Mouse (Mus musculus): ENCODE measurements around the gene Gm26558. TPM values are rescaled to one million over a fixed set of nuclear protein-coding genes. Genes with fewer than 3 reads are reported as not detected.

Gene Gm26558
- 0.47 and 0.58 TPM in 2 replicates for total RNA-seq (2014; rRNA removed)
- polyA plus RNA-seq (2015; fragmentation: Nextera tagmentation; extraction: Ambion mirVana), result 3.4 and 4.8 TPM in 2 replicates

DNA sequence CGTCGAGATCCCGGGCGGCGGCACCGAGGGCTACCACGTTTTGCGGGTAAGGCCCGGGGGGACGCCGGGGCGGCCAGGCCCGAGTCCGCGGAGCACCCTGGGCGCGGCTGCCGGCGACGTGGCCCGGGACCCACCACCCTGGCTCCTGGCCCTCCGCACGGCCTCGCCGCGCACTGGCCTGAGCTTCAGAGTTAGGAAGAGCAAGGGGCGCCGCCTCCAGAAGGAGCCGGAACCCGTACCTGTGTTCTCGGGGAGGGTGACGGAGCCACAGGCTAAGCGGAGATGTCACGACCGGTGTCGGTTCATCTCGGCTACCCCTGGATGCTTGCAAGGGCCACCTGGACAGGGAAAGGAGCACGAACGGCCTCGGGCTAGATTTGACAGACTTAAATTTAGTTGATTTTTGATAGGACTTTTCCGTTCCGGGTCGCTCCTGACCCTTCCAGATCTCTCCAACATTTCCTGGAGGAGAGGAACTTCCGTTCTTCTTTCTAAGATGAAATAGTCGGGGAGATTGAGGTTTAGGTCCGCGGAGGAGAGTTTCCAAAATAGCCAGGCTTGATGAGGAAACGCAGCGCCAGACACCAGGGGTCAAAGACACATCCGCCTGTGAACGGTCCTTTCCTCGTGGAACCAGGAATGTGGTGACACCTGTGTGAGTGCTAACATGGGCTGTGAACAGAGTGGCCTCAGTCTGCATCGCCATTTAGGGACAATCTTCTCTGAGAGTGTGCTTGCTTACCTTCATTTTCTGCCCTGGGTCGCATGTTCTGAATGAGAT is at the start of gene Gm26558:
Gene Gm26558, minus strand, starts transcription at position 394 of the 781 bp plus-strand sequence.
- H3K27me3 ChIP-seq (ENCODE audit: insufficient read depth, low read length), result no peaks in the 10 kb centered on the region
- H3K9ac ChIP-seq (replicated peaks; ENCODE audit: low read length), result peak within 1 kb of the TSS; percentile 95
- H3K9me3 ChIP-seq (ENCODE audit: low read length), result no peaks in the 10 kb centered on the region
- no peak for TF ChIP-seq CTCF (IDR thresholded peaks at IDR 0.05; ENCODE audit: low read depth)
- under 1% methylated on average over 48 of the region's 54 CpGs for WGBS
- peak within 1 kb of the TSS; percentile 91 for H3K4me3 ChIP-seq (ENCODE audit: low read length)
- H3K27ac ChIP-seq, result peak within 1 kb of the TSS; percentile 92
- H3K4me1 ChIP-seq (ENCODE audit: insufficient read depth, low read length), result 0 out of 2 replicates have a peak, but pooled peaks cover 12% of the 10 kb centered on the region
- H3K36me3 ChIP-seq (ENCODE audit: insufficient read depth, low read length), result no peaks in the 10 kb centered on the region
- peak within 1 kb of the TSS; percentile 92 for H3K4me2 ChIP-seq (ENCODE audit: low read depth, low read length)
- ATAC-seq (peak; percentile 81), DNase-seq (ENCODE audit: low spot score) (no peak)

DNA sequence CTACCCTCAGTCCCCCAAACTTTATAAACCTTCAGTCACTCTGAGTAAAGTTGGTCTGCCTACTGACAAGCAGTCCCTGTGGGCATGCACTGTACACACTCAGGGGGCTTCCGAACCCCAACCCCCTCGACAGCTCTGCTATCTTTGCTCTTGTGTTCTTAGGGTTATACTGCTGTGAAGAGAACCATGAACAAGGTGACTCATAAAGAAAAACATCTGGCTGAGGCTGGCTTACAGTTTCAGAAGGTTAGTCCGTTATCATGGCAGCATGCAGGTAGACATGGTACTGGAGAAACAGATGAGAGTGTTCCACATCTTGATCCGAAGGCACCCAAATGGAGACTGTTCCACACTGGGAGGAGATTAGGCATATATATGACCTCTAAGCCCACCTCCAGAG is 49.0 kb upstream of the Gm26558 start:
- Histone ChIP-seq H3K36me3 (ENCODE audit: insufficient read depth, low read length) (peaks cover 35% of the 10 kb centered on the region), H3K4me1 (ENCODE audit: insufficient read depth, low read length) (no peaks in the 10 kb centered on the region), H3K4me3 (ENCODE audit: low read length) (no peak overlapping the region), H3K27ac (no peak overlapping the region), H3K27me3 (ENCODE audit: insufficient read depth, low read length) (no peaks in the 10 kb centered on the region), H3K9me3 (ENCODE audit: low read length) (no peaks in the 10 kb centered on the region), H3K9ac (replicated peaks; ENCODE audit: low read length) (no peak overlapping the region), H3K4me2 (ENCODE audit: low read depth, low read length) (no peak overlapping the region)
- DNase-seq (ENCODE audit: low spot score) (no peak), ATAC-seq (no peak)
- 95% methylated on average over 4 of the region's 4 CpGs for WGBS
- TF ChIP-seq CTCF (IDR thresholded peaks at IDR 0.05; ENCODE audit: low read depth), result no peak

DNA sequence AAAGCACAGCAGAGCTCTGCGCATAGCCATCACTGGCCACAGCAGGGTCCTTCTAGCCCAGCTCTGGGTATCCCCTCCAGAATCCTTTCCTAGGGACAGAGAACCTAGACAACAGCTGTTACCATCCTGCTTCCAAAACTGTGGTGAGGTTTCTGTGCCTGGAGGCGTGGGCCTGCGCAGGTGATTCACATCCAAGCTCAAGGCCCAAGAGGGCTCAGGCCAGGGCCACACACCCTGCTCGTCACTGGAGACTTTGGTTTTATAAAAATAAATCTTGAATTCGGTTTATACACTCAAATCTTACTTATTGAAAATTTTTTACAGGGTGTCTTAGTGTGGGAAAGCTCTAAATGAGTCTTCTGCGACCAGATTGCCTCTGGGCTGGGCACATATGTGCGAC is 48.3 kb upstream of the Gm26558 start:
- 94% methylated on average over 7 of the region's 7 CpGs for WGBS
- H3K9me3 ChIP-seq (ENCODE audit: low read length), result no peaks in the 10 kb centered on the region
- ATAC-seq (no peak), DNase-seq (ENCODE audit: low spot score) (no peak)
- H3K9ac ChIP-seq (replicated peaks; ENCODE audit: low read length), result no peak overlapping the region
- TF ChIP-seq CTCF (IDR thresholded peaks at IDR 0.05; ENCODE audit: low read depth), result no peak
- H3K27me3 ChIP-seq (ENCODE audit: insufficient read depth, low read length), result no peaks in the 10 kb centered on the region
- H3K36me3 ChIP-seq (ENCODE audit: insufficient read depth, low read length), result peaks cover 29% of the 10 kb centered on the region
- H3K4me2 ChIP-seq (ENCODE audit: low read depth, low read length), result no peak overlapping the region
- no peak overlapping the region for H3K4me3 ChIP-seq (ENCODE audit: low read length)
- H3K4me1 ChIP-seq (ENCODE audit: insufficient read depth, low read length), result 0 out of 2 replicates have a peak, but pooled peaks cover 1% of the 10 kb centered on the region
- no peak overlapping the region for H3K27ac ChIP-seq

DNA sequence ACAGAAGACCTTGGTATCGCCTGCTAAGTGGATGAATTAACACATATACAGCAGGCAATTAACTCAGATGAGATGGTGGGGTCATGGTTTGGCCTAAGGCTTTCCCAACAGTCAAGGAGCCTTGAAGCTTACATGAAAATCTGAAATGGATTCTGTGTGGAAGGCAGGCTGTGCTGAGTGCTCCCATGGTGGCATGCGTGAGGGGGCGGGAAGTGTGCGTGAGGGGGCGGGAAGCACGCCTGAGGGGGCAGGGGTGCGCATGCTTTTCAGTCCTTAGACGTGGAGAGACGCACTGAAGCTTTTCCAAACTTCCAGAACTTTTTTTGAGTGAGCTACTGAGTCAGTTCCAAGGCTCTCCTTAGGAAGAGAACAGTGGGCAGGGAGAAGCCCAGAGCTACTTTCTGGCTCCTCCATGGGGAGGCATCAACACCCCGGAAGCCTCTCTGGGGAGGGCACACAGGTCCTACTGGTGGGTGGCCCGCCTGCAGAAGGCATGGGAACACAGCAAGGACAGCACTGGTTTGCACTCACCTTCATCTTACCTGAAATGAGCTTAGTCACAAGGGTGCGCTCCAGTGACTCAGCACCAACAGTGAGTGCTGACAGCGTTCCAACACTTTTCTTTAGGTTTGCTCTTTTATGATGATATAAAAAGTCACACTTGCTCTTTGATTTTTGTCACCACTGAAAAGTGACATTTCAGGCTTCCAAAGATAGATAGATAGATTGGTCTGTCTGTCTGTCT is 47.2 kb upstream of the Gm26558 start:
- Histone ChIP-seq H3K36me3 (ENCODE audit: insufficient read depth, low read length) (peaks cover 27% of the 10 kb centered on the region), H3K4me3 (ENCODE audit: low read length) (no peak overlapping the region), H3K4me2 (ENCODE audit: low read depth, low read length) (no peak overlapping the region), H3K9ac (replicated peaks; ENCODE audit: low read length) (no peak overlapping the region), H3K27me3 (ENCODE audit: insufficient read depth, low read length) (no peaks in the 10 kb centered on the region), H3K9me3 (ENCODE audit: low read length) (no peaks in the 10 kb centered on the region), H3K27ac (no peak overlapping the region), H3K4me1 (ENCODE audit: insufficient read depth, low read length) (peaks cover 8% of the 10 kb centered on the region; the same call in 1 of the 2 replicates)
- WGBS, result 76% methylated on average over 13 of the region's 13 CpGs
- DNase-seq (ENCODE audit: low spot score), result no peak
- no peak for ATAC-seq
- TF ChIP-seq CTCF (IDR thresholded peaks at IDR 0.05; ENCODE audit: low read depth), result no peak

DNA sequence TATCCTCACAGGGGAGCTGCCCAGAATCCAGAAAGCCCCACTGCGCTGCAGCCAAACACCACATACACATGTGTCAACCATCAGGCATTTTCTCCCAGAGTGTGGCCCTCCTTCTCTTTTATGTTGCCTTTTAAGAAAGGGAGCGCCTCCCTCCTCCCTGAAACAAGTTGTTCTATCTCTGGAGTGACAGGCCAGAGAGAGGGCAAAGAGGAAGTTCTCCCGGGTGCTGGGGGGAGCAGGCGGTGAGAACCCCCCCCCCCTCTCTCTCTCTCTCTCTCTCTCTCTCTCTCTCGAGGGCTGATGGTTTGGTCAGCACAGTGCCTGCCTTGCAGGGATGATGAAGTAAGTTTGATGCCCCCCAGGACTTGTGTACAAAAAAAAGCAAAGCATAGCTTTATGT is 40.5 kb upstream of the Gm26558 start:
- H3K9ac ChIP-seq (replicated peaks; ENCODE audit: low read length), result no peak overlapping the region
- H3K4me3 ChIP-seq (ENCODE audit: low read length), result no peak overlapping the region
- no peak overlapping the region for H3K27ac ChIP-seq
- no peak for DNase-seq (ENCODE audit: low spot score)
- H3K4me1 ChIP-seq (ENCODE audit: insufficient read depth, low read length), result peaks cover 8% of the 10 kb centered on the region; the same call in 1 of the 2 replicates
- no peak overlapping the region for H3K4me2 ChIP-seq (ENCODE audit: low read depth, low read length)
- 41% methylated on average over 5 of the region's 5 CpGs for WGBS
- no peaks in the 10 kb centered on the region for H3K36me3 ChIP-seq (ENCODE audit: insufficient read depth, low read length)
- no peak for ATAC-seq
- no peaks in the 10 kb centered on the region for H3K9me3 ChIP-seq (ENCODE audit: low read length)
- no peaks in the 10 kb centered on the region for H3K27me3 ChIP-seq (ENCODE audit: insufficient read depth, low read length)
- TF ChIP-seq CTCF (IDR thresholded peaks at IDR 0.05; ENCODE audit: low read depth), result no peak

DNA sequence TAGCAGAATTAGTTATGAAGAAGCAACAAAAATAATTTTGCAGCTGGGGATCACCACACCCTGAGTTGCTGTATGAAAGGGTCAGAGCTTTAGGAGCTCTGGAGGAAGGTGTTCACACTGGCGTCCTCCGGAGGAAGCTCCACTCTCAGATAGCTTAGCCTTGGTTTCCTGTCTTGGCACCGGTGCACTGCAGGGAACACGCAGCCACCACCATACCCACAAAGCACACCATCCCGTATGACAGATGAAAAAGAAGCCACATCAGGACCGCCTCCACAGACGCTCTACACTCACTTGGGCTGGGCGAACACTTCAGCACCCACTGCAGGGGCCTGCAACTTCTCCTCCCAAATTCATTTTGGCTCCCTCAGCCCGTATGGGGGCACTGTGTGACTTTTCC is 39.7 kb upstream of the Gm26558 start:
- WGBS, result 64% methylated on average over 9 of the region's 9 CpGs
- no peak overlapping the region for H3K9ac ChIP-seq (replicated peaks; ENCODE audit: low read length)
- no peak for TF ChIP-seq CTCF (IDR thresholded peaks at IDR 0.05; ENCODE audit: low read depth)
- ATAC-seq, result no peak
- H3K4me3 ChIP-seq (ENCODE audit: low read length), result no peak overlapping the region
- no peaks in the 10 kb centered on the region for H3K9me3 ChIP-seq (ENCODE audit: low read length)
- H3K27ac ChIP-seq, result no peak overlapping the region
- peaks cover 8% of the 10 kb centered on the region; the same call in 1 of the 2 replicates for H3K4me1 ChIP-seq (ENCODE audit: insufficient read depth, low read length)
- no peaks in the 10 kb centered on the region for H3K27me3 ChIP-seq (ENCODE audit: insufficient read depth, low read length)
- no peaks in the 10 kb centered on the region for H3K36me3 ChIP-seq (ENCODE audit: insufficient read depth, low read length)
- DNase-seq (ENCODE audit: low spot score), result no peak
- H3K4me2 ChIP-seq (ENCODE audit: low read depth, low read length), result no peak overlapping the region
